Mouse (Mus musculus): ENCODE measurements around the gene Myo5c.

GRCm38 (mm10) chr9:75328047-75328446 lies 96.2 kb downstream of the Myo5c start:
- no peak for TF ChIP-seq CTCF (IDR thresholded peaks at IDR 0.05; ENCODE audit: low read depth, low read length)
- TF ChIP-seq POLR2AphosphoS5 (IDR thresholded peaks at IDR 0.05; ENCODE audit: insufficient replicate concordance, low read depth, low read length), result no peak
- TF ChIP-seq GATA1 (IDR thresholded peaks at IDR 0.05; ENCODE audit: borderline replicate concordance, low read length), result no peak
- no peak for TF ChIP-seq GATA2 (IDR thresholded peaks at IDR 0.05; ENCODE audit: borderline replicate concordance, low read depth, low read length)
